Mouse (Mus musculus): ENCODE results near the gene Nccrp1. TPM values are rescaled to one million over a fixed set of nuclear protein-coding genes. Genes with fewer than 3 reads are reported as not detected.
"Not testable (repeated sequence)": the region's sequence is repeated elsewhere in the genome, so short reads cannot be mapped to it uniquely, and the experiment has no call there.

The Nccrp1 gene
- polyA plus RNA-seq, 1 experiment = 0.28 TPM

GRCm38 (mm10) chr7:28532005-28532404 is 15.0 kb downstream of the Nccrp1 start:
- TF ChIP-seq GATA1 (IDR thresholded peaks at IDR 0.05; ENCODE audit: borderline replicate concordance, low read length) (no peak), FLI1 (IDR thresholded peaks at IDR 0.05; ENCODE audit: low read length) (no peak)
- Histone ChIP-seq H3K4me1 (peaks cover 25% of the 10 kb centered on the region), H3K27me3 (replicated peaks) (peaks cover 8% of the 10 kb centered on the region), H3K36me3 (replicated peaks; ENCODE audit: low read length) (no peaks in the 10 kb centered on the region), H3K9me3 (no peaks in the 10 kb centered on the region), H3K4me3 (replicated peaks) (no peak overlapping the region)

GRCm38 (mm10) chr7:28527922-28528719 is 18.9 kb downstream of the Nccrp1 start:
- H3K4me3 ChIP-seq (replicated peaks) = peak overlapping the region; percentile 86
- H3K27me3 ChIP-seq (replicated peaks) = peaks cover 5% of the 10 kb centered on the region
- H3K36me3 ChIP-seq (replicated peaks; ENCODE audit: low read length) = no peaks in the 10 kb centered on the region
- peaks cover 19% of the 10 kb centered on the region for H3K4me1 ChIP-seq
- H3K9me3 ChIP-seq = no peaks in the 10 kb centered on the region
- TF ChIP-seq FLI1 (IDR thresholded peaks at IDR 0.05; ENCODE audit: low read length) = no peak

GRCm38 (mm10) chr7:28522536-28522935 is 24.5 kb downstream of the Nccrp1 start, which contains the start of gene Ifnl3:
Gene Ifnl3 (plus strand): TSS chr7:28522836.
- not testable (repeated sequence) for H3K36me3 ChIP-seq (replicated peaks; ENCODE audit: low read length); H3K4me1 ChIP-seq; H3K9me3 ChIP-seq; H3K4me3 ChIP-seq (replicated peaks); H3K27me3 ChIP-seq (replicated peaks)

DNA sequence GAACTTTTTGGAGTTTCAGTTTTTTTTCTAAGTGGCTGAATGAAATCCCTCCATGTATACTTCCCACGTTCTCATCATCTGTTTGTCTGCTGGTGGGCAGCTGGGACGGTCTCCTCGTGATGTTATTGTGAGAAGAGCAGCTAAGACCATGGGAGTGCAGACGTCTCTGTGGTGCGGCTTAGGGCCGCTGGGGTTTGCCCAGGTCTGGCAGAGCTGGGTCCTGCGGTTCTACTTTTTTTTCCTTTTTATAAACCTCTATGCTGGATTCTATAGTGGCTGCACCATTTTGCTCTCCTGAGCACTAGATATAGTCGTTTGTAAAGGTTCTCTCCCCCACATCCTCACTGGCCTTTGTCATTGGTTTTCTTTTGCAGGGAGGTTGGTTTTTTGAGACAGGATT is 35.6 kb downstream of the Nccrp1 start:
- Histone ChIP-seq H3K4me1 (no peaks in the 10 kb centered on the region), H3K27me3 (replicated peaks) (peaks cover 13% of the 10 kb centered on the region), H3K4me3 (replicated peaks) (no peak overlapping the region), H3K36me3 (replicated peaks; ENCODE audit: low read length) (no peaks in the 10 kb centered on the region), H3K9me3 (no peaks in the 10 kb centered on the region)
- no peak for TF ChIP-seq GATA1 (IDR thresholded peaks at IDR 0.05; ENCODE audit: borderline replicate concordance, low read length)
- no peak for TF ChIP-seq FLI1 (IDR thresholded peaks at IDR 0.05; ENCODE audit: low read length)

- H3K27me3 ChIP-seq (replicated peaks) = peaks cover 13% of the 10 kb centered on the region
- H3K36me3 ChIP-seq (replicated peaks; ENCODE audit: low read length); H3K4me1 ChIP-seq; H3K9me3 ChIP-seq; H3K4me3 ChIP-seq (replicated peaks): not testable (repeated sequence)
These were observed 36.6 kb downstream of the Nccrp1 start, which contains the start of gene Ifnl2 for GRCm38 (mm10) chr7:28510405-28510974. Gene Ifnl2 (minus strand): TSS chr7:28510455.

GRCm38 (mm10) chr7:28509121-28509520 is 37.9 kb downstream of the Nccrp1 start:
- peaks cover 13% of the 10 kb centered on the region for H3K27me3 ChIP-seq (replicated peaks)
- not testable (repeated sequence) for H3K4me1 ChIP-seq; H3K36me3 ChIP-seq (replicated peaks; ENCODE audit: low read length); H3K4me3 ChIP-seq (replicated peaks); H3K9me3 ChIP-seq

DNA sequence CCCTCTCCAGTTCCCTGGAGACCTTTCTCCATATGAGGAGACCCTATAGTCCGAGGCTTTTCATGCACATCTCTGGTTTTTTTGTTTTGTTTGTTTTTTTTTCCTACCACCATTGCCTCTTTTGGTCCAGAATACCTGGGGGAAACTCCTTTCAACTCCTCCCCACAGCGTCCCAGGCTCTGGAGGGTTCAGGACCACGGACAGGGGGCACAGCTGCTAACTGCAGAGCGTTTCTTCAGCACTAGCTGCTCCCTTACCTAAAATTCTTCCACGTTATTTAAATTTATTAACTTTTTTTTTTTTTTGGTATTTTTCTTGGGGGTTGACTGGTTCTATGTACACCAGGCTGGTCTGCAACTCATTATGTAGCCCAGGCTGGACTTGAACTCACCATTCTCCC is 41.5 kb downstream of the Nccrp1 start:
- TF ChIP-seq GATA1 (IDR thresholded peaks at IDR 0.05; ENCODE audit: borderline replicate concordance, low read length) (no peak), FLI1 (IDR thresholded peaks at IDR 0.05; ENCODE audit: low read length) (no peak)
- Histone ChIP-seq H3K4me3 (replicated peaks) (no peak overlapping the region), H3K4me1 (no peaks in the 10 kb centered on the region), H3K9me3 (peaks cover 5% of the 10 kb centered on the region), H3K36me3 (replicated peaks; ENCODE audit: low read length) (no peaks in the 10 kb centered on the region), H3K27me3 (replicated peaks) (peaks cover 6% of the 10 kb centered on the region)

DNA sequence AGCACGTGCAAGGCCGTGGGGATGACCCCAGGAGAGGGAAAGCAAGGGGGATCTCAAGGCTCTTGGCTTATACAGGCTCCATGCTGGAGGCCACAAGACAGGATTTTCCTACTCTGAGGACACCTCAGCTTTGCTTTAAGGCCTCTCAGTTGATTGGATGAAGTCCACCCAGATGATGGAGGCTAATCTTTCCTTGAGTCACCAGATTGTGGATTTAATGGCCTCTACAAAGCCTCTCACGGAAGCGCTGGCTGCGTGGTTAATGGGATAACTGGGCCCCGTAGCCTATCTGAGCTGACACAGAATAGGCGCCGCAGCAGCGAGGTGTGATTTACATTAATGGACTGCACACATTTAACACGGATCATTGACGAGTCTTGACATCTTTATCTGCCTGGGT is 51.6 kb downstream of the Nccrp1 start:
- no peak for TF ChIP-seq GATA1 (IDR thresholded peaks at IDR 0.05; ENCODE audit: borderline replicate concordance, low read length)
- peaks cover 5% of the 10 kb centered on the region for H3K4me1 ChIP-seq
- H3K36me3 ChIP-seq (replicated peaks; ENCODE audit: low read length) = no peaks in the 10 kb centered on the region
- H3K4me3 ChIP-seq (replicated peaks) = no peak overlapping the region
- peaks cover 12% of the 10 kb centered on the region for H3K9me3 ChIP-seq
- H3K27me3 ChIP-seq (replicated peaks) = peaks cover 11% of the 10 kb centered on the region

Other genes starting within 250 kb of the Nccrp1 start
- gene Dll3, start 245.0 kb downstream of the Nccrp1 start, polyA plus RNA-seq (2012; ENCODE audit: insufficient read depth, low replicate concordance) = 0.22 TPM in 1 of 2 replicates, not detected in the other
- gene Timm50, start 235.2 kb downstream of the Nccrp1 start, polyA plus RNA-seq (2012; ENCODE audit: insufficient read depth, low replicate concordance) = 153 and 165 TPM in 2 replicates
- gene Supt5, start 208.5 kb downstream of the Nccrp1 start, polyA plus RNA-seq (2012; ENCODE audit: insufficient read depth, low replicate concordance) = 73.6 and 93.3 TPM in 2 replicates
- 495 and 2,789 TPM in 2 replicates for gene Rps16, start 196.6 kb downstream of the Nccrp1 start, polyA plus RNA-seq (2012; ENCODE audit: insufficient read depth, low replicate concordance)
- gene Plekhg2, start 174.7 kb downstream of the Nccrp1 start, polyA plus RNA-seq (2012; ENCODE audit: insufficient read depth, low replicate concordance) = 13.5 and 26.9 TPM in 2 replicates
- 159 and 225 TPM in 2 replicates for gene Zfp36, start 167.0 kb downstream of the Nccrp1 start, polyA plus RNA-seq (2012; ENCODE audit: insufficient read depth, low replicate concordance)
- 15.2 and 24.0 TPM in 2 replicates for gene Med29, start 154.5 kb downstream of the Nccrp1 start, polyA plus RNA-seq (2012; ENCODE audit: insufficient read depth, low replicate concordance)
- 38.6 and 78.0 TPM in 2 replicates for gene Paf1, start 154.3 kb downstream of the Nccrp1 start, polyA plus RNA-seq (2012; ENCODE audit: insufficient read depth, low replicate concordance)
- gene Gmfg, start 109.8 kb downstream of the Nccrp1 start, polyA plus RNA-seq (2012; ENCODE audit: insufficient read depth, low replicate concordance) = 4.7 and 41.3 TPM in 2 replicates
- 3.4 and 4.0 TPM in 2 replicates for gene Lrfn1, start 95.3 kb downstream of the Nccrp1 start, polyA plus RNA-seq (2012; ENCODE audit: insufficient read depth, low replicate concordance)
- gene Ifnl2, start 36.8 kb downstream of the Nccrp1 start, polyA plus RNA-seq (2012; ENCODE audit: insufficient read depth, low replicate concordance) = not detected in 2 replicates
- gene Ifnl3, start 24.4 kb downstream of the Nccrp1 start, polyA plus RNA-seq (2012; ENCODE audit: insufficient read depth, low replicate concordance) = not detected in 2 replicates
- gene Sycn, start 6.4 kb downstream of the Nccrp1 start, polyA plus RNA-seq (2012; ENCODE audit: insufficient read depth, low replicate concordance) = not detected in 2 replicates
- 125 and 217 TPM in 2 replicates for gene Samd4b, start 50.9 kb upstream of the Nccrp1 start, polyA plus RNA-seq (2012; ENCODE audit: insufficient read depth, low replicate concordance)
- 17.3 and 20.8 TPM in 2 replicates for gene Pak4, start 50.9 kb upstream of the Nccrp1 start, polyA plus RNA-seq (2012; ENCODE audit: insufficient read depth, low replicate concordance)
- not detected in 2 replicates for gene Acp7, start 84.1 kb upstream of the Nccrp1 start, polyA plus RNA-seq (2012; ENCODE audit: insufficient read depth, low replicate concordance)
- gene Fbxo27, start 145.6 kb upstream of the Nccrp1 start, polyA plus RNA-seq (2012; ENCODE audit: insufficient read depth, low replicate concordance) = not detected in 2 replicates
- gene Fbxo17, start 169.6 kb upstream of the Nccrp1 start, polyA plus RNA-seq (2012; ENCODE audit: insufficient read depth, low replicate concordance) = not detected in 2 replicates
- gene Mrps12, start 194.6 kb upstream of the Nccrp1 start, polyA plus RNA-seq (2012; ENCODE audit: insufficient read depth, low replicate concordance) = 283 and 464 TPM in 2 replicates
- gene Sars2, start 194.7 kb upstream of the Nccrp1 start, polyA plus RNA-seq (2012; ENCODE audit: insufficient read depth, low replicate concordance) = 16.1 and 18.5 TPM in 2 replicates
- not detected in 2 replicates for gene Ccer2, start 208.9 kb upstream of the Nccrp1 start, polyA plus RNA-seq (2012; ENCODE audit: insufficient read depth, low replicate concordance)
- 230 and 254 TPM in 2 replicates for gene Sirt2, start 219.5 kb upstream of the Nccrp1 start, polyA plus RNA-seq (2012; ENCODE audit: insufficient read depth, low replicate concordance)
- 239 and 363 TPM in 2 replicates for gene Nfkbib, start 220.3 kb upstream of the Nccrp1 start, polyA plus RNA-seq (2012; ENCODE audit: insufficient read depth, low replicate concordance)
- 30.8 and 66.7 TPM in 2 replicates for gene Rinl, start 241.7 kb upstream of the Nccrp1 start, polyA plus RNA-seq (2012; ENCODE audit: insufficient read depth, low replicate concordance)

Data from megakaryocyte, embryonic 14.5 days (primary cell).